Mouse (Mus musculus) cerebellum, adult 8-10 months (tissue): ENCODE data around the gene Map3k5.

ENCODE experiments used
- DNase-seq: peaks from one replicate; pipeline ENCODE4 v3.0.0; 2022

Gene Map3k5

GRCm38 (mm10) chr10:20119504-20120425 is 185.5 kb downstream of the Map3k5 start:
- no peak for DNase-seq

- DNase-seq, result peak; percentile 27
Observed at GRCm38 (mm10) chr10:20121981-20122380, 187.7 kb downstream of the Map3k5 start.

GRCm38 (mm10) chr10:20123401-20123800 is 189.1 kb downstream of the Map3k5 start:
- DNase-seq, result no peak

GRCm38 (mm10) chr10:20124576-20124975 is 190.3 kb downstream of the Map3k5 start:
- no peak for DNase-seq

GRCm38 (mm10) chr10:20125226-20125625 is 191.0 kb downstream of the Map3k5 start:
- DNase-seq, result peak; percentile 75

GRCm38 (mm10) chr10:20132933-20133652 is 198.8 kb downstream of the Map3k5 start:
- no peak for DNase-seq

- no peak for DNase-seq
Observed at GRCm38 (mm10) chr10:20135350-20136058, 201.2 kb downstream of the Map3k5 start.

GRCm38 (mm10) chr10:20136505-20136904 is 202.2 kb downstream of the Map3k5 start:
- no peak for DNase-seq

- DNase-seq, result no peak
Observed at GRCm38 (mm10) chr10:20141376-20141775, 207.1 kb downstream of the Map3k5 start.

GRCm38 (mm10) chr10:20148130-20148772 is 214.0 kb downstream of the Map3k5 start, which contains the start of gene Map7:
Map7 (plus strand) TSS chr10:20148471.
- DNase-seq, result no peak

- peak; percentile 69 for DNase-seq
Observed at GRCm38 (mm10) chr10:20148773-20149120, 214.5 kb downstream of the Map3k5 start.

GRCm38 (mm10) chr10:20149121-20149834 is 215.0 kb downstream of the Map3k5 start:
- peak; percentile 70 for DNase-seq

- peak; percentile 32 for DNase-seq
Observed at GRCm38 (mm10) chr10:20149835-20150355, 215.6 kb downstream of the Map3k5 start.

GRCm38 (mm10) chr10:20152131-20152530 is 217.9 kb downstream of the Map3k5 start:
- DNase-seq, result no peak

GRCm38 (mm10) chr10:20153507-20153906 is 219.2 kb downstream of the Map3k5 start:
- no peak for DNase-seq

GRCm38 (mm10) chr10:20155401-20155800 is 221.1 kb downstream of the Map3k5 start:
- no peak for DNase-seq

- no peak for DNase-seq
Observed at GRCm38 (mm10) chr10:20157021-20157726, 222.9 kb downstream of the Map3k5 start.

- no peak for DNase-seq
Observed at GRCm38 (mm10) chr10:20158756-20159155, 224.5 kb downstream of the Map3k5 start.

GRCm38 (mm10) chr10:20159308-20159707 is 225.0 kb downstream of the Map3k5 start:
- DNase-seq, result no peak

- no peak for DNase-seq
Observed at GRCm38 (mm10) chr10:20160914-20161313, 226.6 kb downstream of the Map3k5 start.

- no peak for DNase-seq
Observed at GRCm38 (mm10) chr10:20164810-20165209, 230.5 kb downstream of the Map3k5 start.
